Mouse (Mus musculus) lung, postnatal 4 days (tissue): ENCODE data around the gene Slc12a4.

ENCODE experiments used
- DNase-seq, 2 experiments: peaks; one replicate each; pipeline ENCODE4 v3.0.0; 2021

Gene Slc12a4

DNA sequence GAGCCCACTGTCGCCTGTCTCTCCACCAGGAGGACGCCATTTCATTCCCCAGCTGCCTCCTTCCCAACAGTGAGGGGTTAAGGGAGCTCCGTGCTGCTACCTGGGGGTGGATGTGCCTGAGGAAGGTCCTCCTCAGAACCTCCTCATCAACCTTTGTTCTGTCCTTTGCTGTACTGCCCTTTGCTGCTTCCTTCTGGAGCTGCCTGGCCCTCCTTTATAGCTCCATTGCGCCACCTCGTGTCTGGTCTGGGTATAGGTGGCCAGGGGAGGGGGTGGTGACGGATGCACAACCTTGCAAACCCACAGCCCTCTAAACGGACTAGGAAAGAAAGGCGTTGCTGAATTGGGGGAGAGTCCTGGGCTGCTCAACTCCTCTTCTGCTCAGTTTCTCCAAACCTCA is 35.3 kb downstream of the Slc12a4 start:
- DNase-seq, result peak; percentile 76 to 89

DNA sequence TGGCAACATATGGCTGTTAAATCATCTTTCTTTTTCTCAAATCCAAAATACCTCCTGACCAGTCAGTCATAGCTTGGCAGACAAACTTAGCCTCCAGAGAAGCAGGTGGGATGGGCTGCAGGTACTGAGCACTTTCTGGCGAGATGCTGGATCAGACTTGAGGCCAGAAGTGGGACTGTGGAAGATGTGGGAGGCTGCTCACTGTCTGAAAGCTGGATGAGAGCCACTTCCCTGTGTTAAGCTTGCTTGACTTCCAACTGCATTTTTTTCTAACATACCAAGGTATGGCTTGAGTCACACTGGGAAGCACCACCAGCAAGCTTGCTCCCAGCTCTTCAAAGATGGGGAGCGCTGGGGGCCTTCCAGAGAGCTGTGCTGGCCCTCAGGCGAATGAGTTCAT is 40.8 kb downstream of the Slc12a4 start:
- DNase-seq, result no peak

DNA sequence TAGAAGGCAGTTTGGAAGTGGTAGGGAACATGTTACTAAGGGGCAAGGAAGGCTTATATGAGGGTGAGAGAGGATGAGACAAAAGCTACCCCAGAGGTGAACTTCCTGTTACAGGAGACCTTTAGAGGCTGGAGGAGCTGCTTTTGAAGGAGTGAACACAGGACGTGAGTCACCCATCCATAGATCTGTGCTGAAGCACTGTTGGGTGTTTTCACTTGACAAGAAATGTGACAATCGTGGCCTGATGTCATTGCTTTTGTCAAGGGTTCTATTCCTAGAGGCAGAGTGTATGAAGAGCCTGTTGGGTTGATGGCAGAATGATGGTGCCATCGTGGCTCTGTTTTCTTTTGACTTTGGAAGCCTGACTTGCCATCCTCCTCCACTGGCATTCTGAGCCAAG is 46.5 kb downstream of the Slc12a4 start:
- DNase-seq, result no peak

DNA sequence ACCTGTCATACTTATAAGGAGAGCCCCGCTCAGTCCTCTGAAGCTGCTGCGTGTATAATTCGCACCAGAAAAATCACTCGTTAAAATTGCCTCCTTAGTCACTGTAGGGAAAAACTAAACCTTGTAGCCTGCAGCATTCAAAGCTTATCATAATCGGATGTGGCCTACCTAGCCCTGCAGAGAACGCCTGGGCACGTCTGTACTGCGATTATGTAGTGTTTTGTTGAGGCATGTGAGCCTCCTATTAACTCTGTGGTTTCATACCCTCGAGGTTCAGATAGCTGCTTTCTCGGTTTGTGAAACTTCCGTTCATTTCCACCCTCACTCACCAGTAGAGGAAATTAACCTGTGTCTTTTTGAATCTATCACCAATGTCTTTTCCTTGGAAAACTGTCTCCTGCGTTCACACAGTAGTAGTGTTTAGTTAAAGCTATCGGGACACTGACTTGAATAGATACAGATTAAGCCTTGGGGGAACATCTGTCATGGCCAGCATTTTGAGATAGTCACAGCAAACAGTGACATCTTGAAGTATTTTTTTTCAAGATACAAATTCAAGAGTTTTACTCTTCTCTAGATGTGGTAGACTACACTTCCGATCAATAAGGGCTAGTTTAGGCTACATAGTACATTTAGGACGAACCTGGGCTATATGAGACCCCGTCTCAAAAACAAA is 64.8 kb downstream of the Slc12a4 start:
- no peak for DNase-seq

DNA sequence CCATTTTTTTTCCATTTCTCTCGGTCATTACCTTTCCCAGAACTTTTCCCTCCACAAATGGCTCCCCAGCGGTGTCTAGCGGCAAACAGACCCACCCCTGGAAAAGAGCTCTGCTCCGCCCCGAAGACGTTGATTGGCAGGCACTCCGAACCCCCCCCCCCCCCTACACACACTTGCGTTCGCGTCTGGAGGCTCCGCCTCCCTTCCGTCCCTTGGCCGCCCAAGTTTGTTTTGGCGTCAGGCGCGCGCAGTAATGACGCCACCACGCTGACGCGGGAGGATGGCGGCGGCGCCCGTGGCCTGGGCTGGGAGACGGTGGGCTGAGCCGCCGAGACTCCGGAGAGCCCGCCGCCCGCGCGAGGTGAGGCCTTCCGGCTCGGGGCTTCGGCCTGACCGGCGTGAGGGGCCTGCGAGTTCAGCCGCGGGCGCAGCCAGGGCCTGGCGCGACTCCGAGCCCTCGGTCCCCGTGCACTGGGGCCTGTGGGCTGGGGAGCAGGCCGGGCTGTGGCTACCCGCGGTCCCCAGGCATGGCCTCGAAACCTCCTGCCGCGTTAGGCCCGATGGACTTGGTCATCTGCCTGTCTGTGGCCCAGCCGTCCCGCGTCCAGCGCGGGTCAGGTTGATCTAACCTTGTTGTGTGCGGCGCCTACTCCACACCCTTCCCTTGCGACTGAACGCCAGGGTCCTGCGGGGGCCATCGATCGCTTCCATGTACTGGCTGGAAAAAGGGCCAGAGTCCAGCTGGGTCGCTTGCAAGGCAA is 65.5 kb downstream of the Slc12a4 start, which contains the start of gene Pskh1:
Gene Pskh1, plus strand, starts transcription at position 262 of the 761 bp plus-strand sequence.
- peak; percentile 95 to 96 for DNase-seq

DNA sequence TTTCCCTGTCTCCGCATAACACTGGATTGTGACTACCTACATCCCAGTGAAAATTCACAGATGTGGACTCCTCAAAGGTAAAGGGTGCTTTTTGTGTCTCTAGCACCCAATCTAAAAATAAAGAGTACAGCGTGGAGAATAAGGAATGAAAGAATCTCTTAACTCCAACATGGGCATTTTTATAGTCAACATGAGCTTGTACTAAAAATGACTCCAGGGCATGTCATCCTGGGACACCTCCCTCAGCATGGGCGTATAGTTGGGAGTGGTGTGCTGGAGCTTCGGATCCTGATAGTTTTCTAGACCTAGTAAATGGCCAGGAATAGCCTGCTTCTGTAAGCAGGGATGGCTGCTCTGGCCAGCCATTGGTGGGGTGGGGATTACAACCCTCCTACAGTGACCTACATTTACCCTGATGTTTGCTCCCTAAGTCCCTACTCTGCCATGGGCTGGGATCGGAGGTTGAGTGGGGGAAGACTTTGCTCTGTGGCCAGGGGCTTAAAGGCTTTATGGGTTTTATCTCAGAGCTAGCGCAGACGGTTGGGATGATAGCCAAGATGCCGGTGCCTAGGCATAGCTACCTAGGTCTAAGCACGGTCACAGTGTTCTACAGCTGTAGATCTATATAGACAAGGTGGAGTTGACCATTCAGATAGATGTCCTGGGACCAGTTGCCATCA is 68.0 kb downstream of the Slc12a4 start:
- DNase-seq, result no peak
